Mouse (Mus musculus) CH12.LX (cell line): ENCODE data around the gene Aifm3.

Source experiments
- CTCF ChIP-seq, 2 experiments: IDR thresholded peaks in 1 of 2; conservative IDR thresholded peaks in 1 of 2; 2 replicates each; pipeline ENCODE4 v1.5.1; 2011 to 2012; ENCODE audit warnings: low read depth in 2 of 2, low read length in 2 of 2, improper control_type of control experiment in 1 of 2, inconsistent platforms in 1 of 2, mild to moderate bottlenecking in 1 of 2, moderate library complexity in 1 of 2
- E2F4 ChIP-seq: IDR thresholded peaks from 2 replicates; pipeline ENCODE4 v1.6.1; 2011; ENCODE audit warnings: low read depth, low read length, improper control_type of control experiment; ENCODE audit not compliant: insufficient replicate concordance
- ELF1 ChIP-seq: IDR thresholded peaks from 2 replicates; pipeline ENCODE4 v1.6.1; 2014; ENCODE audit warnings: low read depth, mild to moderate bottlenecking, inconsistent platforms, low read length, improper control_type of control experiment
- EP300 ChIP-seq: IDR thresholded peaks from 2 replicates; pipeline ENCODE4 v1.6.1; 2011; ENCODE audit warnings: low read length, improper control_type of control experiment
- HCFC1 ChIP-seq: IDR thresholded peaks from 2 replicates; pipeline ENCODE4 v1.6.1; 2012; ENCODE audit warnings: low read depth, mild to moderate bottlenecking, inconsistent platforms, low read length, improper control_type of control experiment
- POLR2A ChIP-seq: IDR thresholded peaks from 2 replicates; pipeline ENCODE4 v1.6.1; 2011; ENCODE audit warnings: low read depth, mild to moderate bottlenecking, improper control_type of control experiment, low read length

DNA sequence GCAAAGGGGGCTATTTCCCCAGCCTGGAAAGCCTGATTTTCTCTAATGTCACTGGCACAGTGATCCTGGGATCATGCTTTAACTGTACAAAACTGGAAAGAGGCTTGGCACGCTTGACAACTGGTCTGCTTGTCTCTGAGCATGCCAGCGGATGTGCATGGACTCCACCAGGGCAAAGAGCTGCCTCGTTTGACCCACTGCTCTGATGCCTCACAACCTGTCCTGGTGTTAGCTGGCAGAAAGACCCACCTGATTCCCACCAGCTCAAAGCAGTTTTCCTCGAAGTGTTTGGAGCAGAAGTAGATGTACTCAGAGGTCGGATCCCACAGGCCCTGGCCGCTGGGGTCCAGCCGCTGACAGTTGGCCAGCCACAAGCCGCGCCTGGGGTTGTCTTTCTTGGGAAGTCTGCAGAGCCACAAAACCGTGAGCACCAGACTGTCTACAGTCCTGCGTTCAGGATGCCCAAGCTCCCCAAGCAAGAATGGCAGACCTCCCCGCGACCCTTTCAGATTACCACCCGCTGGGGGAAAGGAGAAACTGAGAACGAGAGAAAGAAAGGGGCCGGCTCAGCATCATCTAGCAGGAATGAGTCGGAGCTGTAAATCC is 40.7 kb downstream of the Aifm3 start:
- TF ChIP-seq EP300 (no peak), POLR2A (no peak), CTCF (conservative IDR thresholded peaks at IDR 0.05 in 1 of 2, IDR thresholded peaks at IDR 0.05 in 1 of 2; ENCODE audit: low read depth in 2 of 2, low read length in 2 of 2) (no peak), E2F4 (no peak), HCFC1 (no peak), ELF1 (no peak)
